Mouse (Mus musculus) spleen, postnatal 36 days (tissue): Measurements from ENCODE around the gene Fes.

Source experiments
- DNase-seq, 2 experiments: peaks; one replicate each; pipeline ENCODE4 v3.0.0; 2022; ENCODE audit warnings: low spot score in 2 of 2, mixed read lengths in 1 of 2

Gene Fes

GRCm38 (mm10) chr7:80346830-80347229, 40.9 kb downstream of the Fes start:
- no peak for DNase-seq

GRCm38 (mm10) chr7:80346173-80346572, 41.6 kb downstream of the Fes start:
- no peak for DNase-seq

- no peak for DNase-seq
These were observed 44.3 kb downstream of the Fes start for GRCm38 (mm10) chr7:80343270-80344018.

GRCm38 (mm10) chr7:80342858-80343257, 44.9 kb downstream of the Fes start, which contains the start of gene Hddc3:
Gene Hddc3 (plus strand): TSS chr7:80343104.
- DNase-seq, result peak; percentile 88 to 93

- no peak for DNase-seq
These were observed 46.0 kb downstream of the Fes start for GRCm38 (mm10) chr7:80341793-80342192.

- peak; percentile 81 to 84 for DNase-seq
These were observed 47.0 kb downstream of the Fes start, which contains the start of gene Unc45a for GRCm38 (mm10) chr7:80340793-80341192. Gene Unc45a (minus strand): TSS chr7:80341005.

GRCm38 (mm10) chr7:80339793-80340628, 47.7 kb downstream of the Fes start:
- peak; percentile 98 to 99 for DNase-seq

- DNase-seq, result peak in 1 of 2 experiments; percentile 26
These were observed 48.4 kb downstream of the Fes start for GRCm38 (mm10) chr7:80339371-80339770.

- no peak for DNase-seq
These were observed 50.8 kb downstream of the Fes start for GRCm38 (mm10) chr7:80336932-80337331.

GRCm38 (mm10) chr7:80334848-80335247, 52.9 kb downstream of the Fes start:
- no peak for DNase-seq

- DNase-seq, result no peak
These were observed 56.3 kb downstream of the Fes start for GRCm38 (mm10) chr7:80331433-80331832.

- no peak for DNase-seq
These were observed 57.5 kb downstream of the Fes start for GRCm38 (mm10) chr7:80330278-80330677.
